Mouse (Mus musculus) hindbrain, embryonic 15.5 days (tissue): Measurements from ENCODE around the gene Rpp14. TPM values are rescaled to one million over a fixed set of nuclear protein-coding genes. Genes with fewer than 3 reads are reported as not detected.
"Not testable (repeated sequence)": the region's sequence is repeated elsewhere in the genome, so short reads cannot be mapped to it uniquely, and the experiment has no call there.

Experiments used
- ATAC-seq: fragments of 200-750 bp; cut with Nextera tagmentation; 2 replicates; pipeline ENCODE4 v1.8.0; 2017; ENCODE audit warnings: low read depth, moderate number of reproducible peaks, moderate TSS enrichment; ENCODE audit not compliant: low FRiP score
- H3K27ac ChIP-seq: fragments of 300-500 bp; sonication (generic); replicated peaks from 2 replicates; pipeline ENCODE4 v1.5.1; 2015; ENCODE audit warnings: mild to moderate bottlenecking, inconsistent platforms
- H3K27me3 ChIP-seq: fragments of 300-500 bp; sonication (generic); 2 replicates; pipeline ENCODE4 v1.6.1; 2015; ENCODE audit warnings: control low read depth, inconsistent platforms
- H3K36me3 ChIP-seq: fragments of 300-500 bp; sonication (generic); 2 replicates; pipeline ENCODE4 v1.6.1; 2015; ENCODE audit warnings: control low read depth, inconsistent platforms
- H3K4me1 ChIP-seq: fragments of 300-500 bp; sonication (generic); replicated peaks from 2 replicates; pipeline ENCODE4 v1.6.1; 2015; ENCODE audit warnings: control low read depth, inconsistent platforms
- H3K4me2 ChIP-seq: fragments of 300-500 bp; sonication (generic); 2 replicates; pipeline ENCODE4 v1.6.1; 2015; ENCODE audit warnings: moderate library complexity, mild to moderate bottlenecking, inconsistent platforms
- H3K4me3 ChIP-seq: fragments of 300-500 bp; sonication (generic); 2 replicates; pipeline ENCODE4 v1.5.1; 2015; ENCODE audit warnings: mild to moderate bottlenecking, inconsistent platforms
- H3K9ac ChIP-seq: fragments of 300-500 bp; sonication (generic); 2 replicates; pipeline ENCODE4 v1.6.1; 2015; ENCODE audit warnings: inconsistent platforms
- H3K9me3 ChIP-seq: fragments of 300-500 bp; sonication (generic); 2 replicates; pipeline ENCODE4 v1.6.1; 2016; ENCODE audit warnings: control low read depth, inconsistent platforms
- WGBS: fragments of 180-500 bp; shearing (Covaris S2); methylation state at CpG from one replicate; pipeline ENCODE4 v1.1.7; 2015; 5-methylcytosine and 5-hydroxymethylcytosine counted together
- polyA plus RNA-seq: library from polyadenylated mRNA; unstranded; fragments of >200 nt; fragmentation: Nextera tagmentation; extraction: Ambion mirVana; gene quantifications from 2 replicates; pipeline ENCODE4 v1.2.1, GENCODE M21; 2015

Rpp14 gene
- polyA plus RNA-seq, 1 experiment from 2014 or later = 47.4 TPM

GRCm38 (mm10) chr14:8119904-8120303 lies 39.7 kb downstream of the Rpp14 start:
- Histone ChIP-seq H3K27me3 (no peaks in the 10 kb centered on the region), H3K9me3 (no peaks in the 10 kb centered on the region), H3K9ac (no peak overlapping the region), H3K4me2 (no peak overlapping the region), H3K36me3 (peaks cover 23% of the 10 kb centered on the region), H3K27ac (no peak overlapping the region), H3K4me1 (no peaks in the 10 kb centered on the region), H3K4me3 (no peak overlapping the region)
- 89% methylated on average over 3 of the region's 3 CpGs for WGBS
- no peak for ATAC-seq

GRCm38 (mm10) chr14:8123141-8123540 lies 43.0 kb downstream of the Rpp14 start:
- WGBS = 81% methylated on average over 7 of the region's 7 CpGs
- no peaks in the 10 kb centered on the region for H3K4me1 ChIP-seq
- H3K4me3 ChIP-seq = no peak overlapping the region
- H3K36me3 ChIP-seq = peaks cover 35% of the 10 kb centered on the region
- no peaks in the 10 kb centered on the region for H3K27me3 ChIP-seq
- no peaks in the 10 kb centered on the region for H3K9me3 ChIP-seq
- H3K9ac ChIP-seq = no peak overlapping the region
- no peak for ATAC-seq
- no peak overlapping the region for H3K4me2 ChIP-seq
- H3K27ac ChIP-seq = no peak overlapping the region

- 95% methylated on average over 10 of the region's 10 CpGs for WGBS
- not testable (repeated sequence) for H3K27me3 ChIP-seq, ATAC-seq, H3K27ac ChIP-seq, H3K9ac ChIP-seq, H3K4me2 ChIP-seq, H3K4me3 ChIP-seq, H3K9me3 ChIP-seq, H3K4me1 ChIP-seq
- peaks cover 35% of the 10 kb centered on the region for H3K36me3 ChIP-seq
Measured at GRCm38 (mm10) chr14:8123611-8124010, 43.4 kb downstream of the Rpp14 start.

DNA sequence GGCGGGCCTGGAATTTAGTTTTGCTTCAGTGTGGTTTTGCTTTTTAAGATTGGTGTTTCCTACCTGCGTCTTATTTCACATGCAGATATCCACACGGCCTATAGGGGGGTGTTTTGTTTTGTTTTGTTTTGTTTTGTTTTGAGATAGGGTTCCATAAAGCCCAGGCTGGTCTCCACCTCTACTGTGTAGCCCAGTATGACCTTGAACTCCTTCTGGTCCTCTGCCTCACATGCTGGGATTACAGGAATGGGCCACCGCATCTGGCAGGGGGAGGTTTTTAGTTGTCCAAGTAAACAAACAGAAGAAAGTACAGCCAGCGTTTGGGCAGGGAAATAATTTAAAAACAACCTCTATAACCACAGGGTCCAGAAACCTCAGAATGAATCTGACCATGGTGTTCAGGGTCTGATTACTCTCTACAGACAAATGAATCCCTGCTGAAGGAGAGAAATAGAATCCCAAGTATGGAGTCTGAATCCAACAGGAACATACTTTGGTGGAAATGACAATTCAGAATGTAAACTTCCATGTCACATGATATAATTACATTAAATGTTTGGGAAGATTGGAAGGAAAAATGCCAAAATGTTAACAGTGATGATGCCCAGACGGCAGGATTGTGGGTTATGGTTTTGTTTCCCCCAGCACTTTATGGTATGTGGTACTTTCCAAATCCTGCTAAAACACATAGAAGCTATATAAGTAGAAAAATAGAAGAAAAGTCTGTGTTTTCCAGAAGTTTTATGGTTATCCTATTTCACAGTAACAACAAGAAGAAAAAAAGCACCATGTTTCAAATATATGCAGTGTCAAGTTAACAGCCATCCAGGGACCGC lies 44.1 kb downstream of the Rpp14 start:
- no peak overlapping the region for H3K9ac ChIP-seq
- WGBS = 88% methylated on average over 7 of the region's 7 CpGs
- H3K4me1 ChIP-seq = no peaks in the 10 kb centered on the region
- H3K27ac ChIP-seq = no peak overlapping the region
- no peak overlapping the region for H3K4me3 ChIP-seq
- H3K9me3 ChIP-seq = no peaks in the 10 kb centered on the region
- no peak overlapping the region for H3K4me2 ChIP-seq
- ATAC-seq = no peak
- peaks cover 35% of the 10 kb centered on the region for H3K36me3 ChIP-seq
- no peaks in the 10 kb centered on the region for H3K27me3 ChIP-seq

- Histone ChIP-seq H3K36me3 (peaks cover 29% of the 10 kb centered on the region), H3K4me3 (no peak overlapping the region), H3K4me2 (no peak overlapping the region), H3K9me3 (no peaks in the 10 kb centered on the region), H3K4me1 (no peaks in the 10 kb centered on the region), H3K9ac (no peak overlapping the region), H3K27me3 (no peaks in the 10 kb centered on the region), H3K27ac (no peak overlapping the region)
- ATAC-seq = no peak
- WGBS = 74% methylated on average over 5 of the region's 5 CpGs
Measured at GRCm38 (mm10) chr14:8127971-8128370, 47.8 kb downstream of the Rpp14 start.

GRCm38 (mm10) chr14:8132789-8133188 lies 52.6 kb downstream of the Rpp14 start:
- no peak overlapping the region for H3K4me2 ChIP-seq
- H3K4me1 ChIP-seq = peaks cover 4% of the 10 kb centered on the region; the same call in 1 of the 2 replicates
- no peak overlapping the region for H3K4me3 ChIP-seq
- H3K9ac ChIP-seq = no peak overlapping the region
- H3K27me3 ChIP-seq = no peaks in the 10 kb centered on the region
- H3K9me3 ChIP-seq = no peaks in the 10 kb centered on the region
- H3K27ac ChIP-seq = no peak overlapping the region
- peaks cover 17% of the 10 kb centered on the region for H3K36me3 ChIP-seq
- no peak for ATAC-seq
- WGBS = 85% methylated on average over 8 of the region's 8 CpGs

- no peak for ATAC-seq
- no peaks in the 10 kb centered on the region for H3K9me3 ChIP-seq
- H3K27ac ChIP-seq = no peak overlapping the region
- WGBS = 75% methylated on average over 2 of the region's 2 CpGs
- no peak overlapping the region for H3K4me3 ChIP-seq
- no peak overlapping the region for H3K4me2 ChIP-seq
- H3K27me3 ChIP-seq = no peaks in the 10 kb centered on the region
- peaks cover 28% of the 10 kb centered on the region for H3K36me3 ChIP-seq
- peaks cover 4% of the 10 kb centered on the region; the same call in 1 of the 2 replicates for H3K4me1 ChIP-seq
- H3K9ac ChIP-seq = no peak overlapping the region
Measured at GRCm38 (mm10) chr14:8134234-8134633, 54.1 kb downstream of the Rpp14 start.

DNA sequence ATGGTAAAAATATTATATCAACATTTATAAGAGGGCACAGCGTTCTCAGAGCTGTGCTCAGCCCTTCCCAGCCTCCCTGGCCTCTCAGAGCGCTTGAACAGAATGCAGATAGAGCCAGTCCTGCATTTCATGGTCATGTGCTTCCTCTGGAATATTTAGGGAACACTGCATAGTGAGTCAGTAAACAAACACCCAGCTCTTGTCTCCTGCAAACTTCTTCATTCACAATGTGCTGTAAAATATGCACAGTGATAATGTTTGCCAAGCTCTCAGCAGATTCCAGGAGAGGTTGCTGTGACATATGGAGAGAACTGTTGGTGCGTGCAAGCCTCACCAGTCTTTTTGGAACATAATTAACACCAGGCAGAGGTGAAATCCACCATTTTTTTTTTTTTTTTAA lies 55.0 kb downstream of the Rpp14 start:
- no peak overlapping the region for H3K9ac ChIP-seq
- peaks cover 30% of the 10 kb centered on the region for H3K36me3 ChIP-seq
- H3K9me3 ChIP-seq = no peaks in the 10 kb centered on the region
- no peak overlapping the region for H3K4me3 ChIP-seq
- H3K27ac ChIP-seq = no peak overlapping the region
- peaks cover 4% of the 10 kb centered on the region; the same call in 1 of the 2 replicates for H3K4me1 ChIP-seq
- no peaks in the 10 kb centered on the region for H3K27me3 ChIP-seq
- peak; percentile 54; the same call in 1 of the 2 replicates for ATAC-seq
- 62% methylated on average over 3 of the region's 3 CpGs for WGBS
- H3K4me2 ChIP-seq = no peak overlapping the region

DNA sequence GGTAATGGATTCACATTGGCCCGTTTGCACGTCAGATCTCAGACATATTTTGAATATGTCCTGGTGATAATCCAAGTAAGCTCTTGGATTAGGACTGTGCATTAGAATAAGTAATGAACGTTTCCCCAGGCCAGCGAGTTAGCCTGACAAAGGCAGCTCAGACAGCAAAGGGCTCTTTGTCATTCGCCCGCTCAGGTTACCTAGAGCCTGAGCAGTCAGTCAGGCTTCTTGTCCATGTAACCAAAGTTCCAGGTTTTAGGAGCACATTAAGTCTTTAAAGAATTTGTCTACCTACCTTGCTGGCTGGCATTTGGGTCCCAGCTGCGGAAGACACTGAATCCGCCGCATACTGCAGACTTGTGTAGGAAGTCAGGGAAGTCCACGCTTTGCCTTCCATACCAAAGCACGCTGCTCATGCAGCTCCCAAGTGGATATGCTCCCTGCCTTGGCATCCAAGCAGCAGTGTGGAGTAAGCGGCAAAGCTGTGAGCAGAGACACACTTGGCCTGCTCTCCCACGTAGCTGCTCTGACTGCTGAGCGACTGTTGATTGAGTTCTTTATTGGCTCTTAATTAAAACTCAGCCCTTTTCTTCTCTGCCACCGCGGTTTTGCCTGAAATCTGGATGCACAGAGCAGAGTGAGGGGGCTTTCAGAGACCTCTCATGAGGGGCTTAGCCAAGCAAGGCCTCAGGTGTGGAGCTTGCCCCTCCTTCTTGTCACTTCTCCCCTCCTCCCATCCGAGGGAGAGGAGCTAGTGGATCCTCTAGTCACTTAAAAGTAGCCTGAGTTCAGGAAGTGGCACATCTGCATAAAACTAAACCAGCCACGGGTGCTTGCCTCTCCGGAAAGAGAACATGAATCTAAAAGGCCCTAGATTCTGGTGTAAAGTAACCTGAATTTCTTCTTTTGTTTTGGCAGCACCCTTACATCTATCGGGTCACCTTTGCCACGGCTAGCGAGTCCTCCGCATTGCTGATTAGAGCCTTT lies 59.9 kb downstream of the Rpp14 start:
- H3K4me1 ChIP-seq = peaks cover 2% of the 10 kb centered on the region; the same call in 1 of the 2 replicates
- no peaks in the 10 kb centered on the region for H3K9me3 ChIP-seq
- no peak for ATAC-seq
- peaks cover 50% of the 10 kb centered on the region for H3K36me3 ChIP-seq
- H3K4me2 ChIP-seq = no peak overlapping the region
- no peaks in the 10 kb centered on the region for H3K27me3 ChIP-seq
- peak overlapping the region; percentile 30; the same call in 1 of the 2 replicates for H3K27ac ChIP-seq
- no peak overlapping the region for H3K4me3 ChIP-seq
- 56% methylated on average over 23 of the region's 23 CpGs for WGBS
- H3K9ac ChIP-seq = no peak overlapping the region

DNA sequence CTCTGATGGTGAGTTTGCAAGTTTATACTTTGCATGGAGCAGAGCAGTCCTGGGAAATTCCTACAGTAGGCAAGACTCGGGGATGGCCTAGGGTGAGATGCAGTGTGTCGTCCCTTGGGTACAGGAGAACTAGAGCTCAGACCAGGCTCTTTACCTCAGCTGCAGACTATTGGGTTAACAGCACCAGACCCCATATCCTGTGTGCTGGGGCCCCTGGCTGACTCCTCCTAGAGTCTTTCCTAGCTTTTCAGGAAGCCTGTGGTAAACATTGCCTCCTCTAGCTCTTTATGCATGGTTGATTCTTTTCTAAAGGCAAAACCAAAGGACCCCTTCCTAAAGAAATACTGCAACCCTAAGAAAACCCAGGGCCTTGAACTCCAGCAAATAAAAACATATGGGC lies 61.0 kb downstream of the Rpp14 start:
- Histone ChIP-seq H3K27me3 (no peaks in the 10 kb centered on the region), H3K4me3 (no peak overlapping the region), H3K27ac (no peak overlapping the region), H3K4me1 (no peaks in the 10 kb centered on the region), H3K36me3 (peaks cover 58% of the 10 kb centered on the region), H3K4me2 (no peak overlapping the region), H3K9me3 (no peaks in the 10 kb centered on the region), H3K9ac (no peak overlapping the region)
- no peak for ATAC-seq
- 51% methylated on average over 2 of the region's 2 CpGs for WGBS
